Mouse (Mus musculus) stomach, postnatal 0 days (tissue): ENCODE measurements around the gene C1s2. TPM values are rescaled to one million over a fixed set of nuclear protein-coding genes. Genes with fewer than 3 reads are reported as not detected.
"Not testable (repeated sequence)": the region's sequence is repeated elsewhere in the genome, so short reads cannot be mapped to it uniquely, and the experiment has no call there.

Experiments used
- ATAC-seq: fragments of 200-750 bp; cut with Nextera tagmentation; 2 replicates; pipeline ENCODE4 v1.8.0; 2017; ENCODE audit not compliant: low FRiP score, low TSS enrichment
- DNase-seq: peaks from one replicate; pipeline ENCODE4 v3.0.0-alpha.2; 2016; ENCODE audit warnings: low spot score
- H3K27ac ChIP-seq: fragments of 300-500 bp; sonication (generic); replicated peaks from 2 replicates; pipeline ENCODE4 v1.5.1; 2014; ENCODE audit warnings: mild to moderate bottlenecking, control low read depth
- H3K27me3 ChIP-seq: fragments of 300-500 bp; sonication (generic); 2 replicates; pipeline ENCODE4 v1.6.1; 2014; ENCODE audit warnings: low read length; ENCODE audit not compliant: control insufficient read depth, insufficient read depth
- H3K36me3 ChIP-seq: fragments of 300-500 bp; sonication (generic); 2 replicates; pipeline ENCODE4 v1.6.1; 2014; ENCODE audit warnings: low read length, mixed read lengths; ENCODE audit not compliant: control insufficient read depth, insufficient read depth
- H3K4me1 ChIP-seq: fragments of 300-500 bp; sonication (generic); replicated peaks from 2 replicates; pipeline ENCODE4 v1.6.1; 2014; ENCODE audit warnings: antibody characterized with exemption; ENCODE audit not compliant: control insufficient read depth, insufficient read depth
- H3K4me2 ChIP-seq: fragments of 300-500 bp; sonication (generic); replicated peaks from 2 replicates; pipeline ENCODE4 v1.6.1; 2014; ENCODE audit warnings: low read depth, mild to moderate bottlenecking, control low read depth, moderate library complexity
- H3K4me3 ChIP-seq: fragments of 300-500 bp; sonication (generic); 2 replicates; pipeline ENCODE4 v1.5.1; 2014; ENCODE audit warnings: low read depth, low read length, control low read depth
- H3K9ac ChIP-seq: fragments of 300-500 bp; sonication (generic); 2 replicates; pipeline ENCODE4 v1.6.1; 2014; ENCODE audit warnings: mild to moderate bottlenecking, low read length, control low read depth, mixed read lengths
- H3K9me3 ChIP-seq: fragments of 300-500 bp; sonication (generic); 2 replicates; pipeline ENCODE4 v1.6.1; 2016; ENCODE audit warnings: low read length; ENCODE audit not compliant: control insufficient read depth
- CTCF ChIP-seq: IDR thresholded peaks from 2 replicates; pipeline ENCODE4 v1.5.1; 2016; ENCODE audit warnings: antibody characterized with exemption, low read depth, mild to moderate bottlenecking, moderate library complexity
- EP300 ChIP-seq: optimal IDR thresholded peaks from 2 replicates; pipeline ENCODE3; 2016; ENCODE audit warnings: antibody characterized with exemption
- WGBS: fragments of 180-500 bp; shearing (Covaris S2); extraction: QIAGEN DNeasy Blood & Tissue Kit; methylation state at CpG from one replicate; pipeline ENCODE4 v1.1.7; 2014; 5-methylcytosine and 5-hydroxymethylcytosine counted together
- polyA plus RNA-seq: library from polyadenylated mRNA; unstranded; fragments of >200 nt; fragmentation: Nextera tagmentation; extraction: Ambion mirVana; gene quantifications from 2 replicates; pipeline ENCODE4 v1.2.1, GENCODE M21; 2015

C1s2 gene
- 0.05 TPM in 1 of 2 replicates, not detected in the other for polyA plus RNA-seq

DNA sequence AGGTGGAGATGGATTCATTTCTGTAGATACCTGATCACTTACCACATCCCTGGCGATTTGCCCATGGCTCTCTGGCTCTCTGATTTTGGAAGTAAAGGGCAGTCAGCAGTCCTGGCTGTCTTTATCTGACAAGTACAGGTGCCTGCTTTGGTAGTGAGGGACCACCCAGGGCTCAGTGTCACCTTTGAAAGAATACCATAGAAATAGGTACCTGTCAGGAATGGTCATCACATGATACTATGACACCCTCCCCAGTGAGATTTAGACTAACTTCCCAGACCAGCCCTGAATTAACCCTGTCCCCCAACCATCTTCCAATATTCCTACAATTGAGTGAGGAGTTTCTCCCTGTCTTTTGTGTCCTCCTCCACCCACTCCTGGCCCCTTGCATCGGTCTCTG, at the start of gene C1s2:
C1s2 (minus strand) TSS at position 101 of the 400 bp plus-strand sequence.
- H3K27ac ChIP-seq, H3K36me3 ChIP-seq, H3K9ac ChIP-seq, DNase-seq, H3K9me3 ChIP-seq, H3K4me1 ChIP-seq, H3K27me3 ChIP-seq, ATAC-seq, H3K4me3 ChIP-seq, H3K4me2 ChIP-seq: not testable (repeated sequence)
- 83% methylated on average over 2 of the region's 2 CpGs for WGBS

DNA sequence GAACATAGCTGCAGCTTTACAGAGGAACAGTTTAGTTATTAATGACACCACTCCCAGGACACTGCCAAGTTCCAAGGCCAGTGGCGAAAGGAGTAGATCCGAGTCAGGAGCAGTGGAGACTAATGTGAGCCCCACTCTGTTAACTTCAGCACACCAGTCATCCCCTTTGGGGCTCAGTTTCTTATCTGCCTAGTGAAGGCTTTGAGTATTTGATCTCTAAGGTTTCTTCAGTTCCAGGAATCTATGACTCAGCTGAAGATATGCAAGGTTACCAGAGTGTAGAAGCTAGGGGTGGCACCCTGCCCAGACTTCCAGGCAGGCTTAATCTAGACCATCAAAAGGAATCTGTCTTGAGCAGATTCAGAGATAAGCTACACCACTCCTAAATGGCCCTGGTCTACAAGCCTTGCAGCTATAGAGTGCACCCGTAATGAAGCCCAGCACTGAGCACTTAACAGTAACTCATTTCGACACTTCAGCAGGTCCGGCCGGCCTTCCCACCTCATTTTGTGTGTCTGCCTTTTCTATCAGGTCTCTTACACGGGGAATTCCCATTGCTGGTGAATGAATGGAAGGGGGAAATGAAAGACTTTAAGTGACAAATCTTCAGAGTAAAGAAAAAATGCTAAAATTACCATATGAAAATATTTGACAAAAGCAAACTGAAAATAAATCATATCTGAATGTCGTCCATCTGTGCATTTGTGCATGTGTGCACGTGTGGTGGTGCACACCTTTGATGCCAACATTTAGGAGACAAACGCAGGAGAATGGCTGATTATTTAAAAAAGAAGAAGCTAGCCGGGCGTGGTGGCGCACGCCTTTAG, 47.9 kb upstream of the C1s2 start:
- TF ChIP-seq CTCF (no peak), EP300 (peak; percentile 53)
- peak; percentile 86 for ATAC-seq
- H3K27ac ChIP-seq = peak overlapping the region; percentile 31; the same call in 1 of the 2 replicates
- DNase-seq = peak; percentile 71
- 43% methylated on average over 14 of the region's 14 CpGs for WGBS
- peaks cover 6% of the 10 kb centered on the region for H3K4me1 ChIP-seq
- no peaks in the 10 kb centered on the region for H3K36me3 ChIP-seq
- no peak overlapping the region for H3K4me3 ChIP-seq
- no peaks in the 10 kb centered on the region for H3K27me3 ChIP-seq
- no peaks in the 10 kb centered on the region for H3K9me3 ChIP-seq
- no peak overlapping the region for H3K9ac ChIP-seq
- no peak overlapping the region for H3K4me2 ChIP-seq

DNA sequence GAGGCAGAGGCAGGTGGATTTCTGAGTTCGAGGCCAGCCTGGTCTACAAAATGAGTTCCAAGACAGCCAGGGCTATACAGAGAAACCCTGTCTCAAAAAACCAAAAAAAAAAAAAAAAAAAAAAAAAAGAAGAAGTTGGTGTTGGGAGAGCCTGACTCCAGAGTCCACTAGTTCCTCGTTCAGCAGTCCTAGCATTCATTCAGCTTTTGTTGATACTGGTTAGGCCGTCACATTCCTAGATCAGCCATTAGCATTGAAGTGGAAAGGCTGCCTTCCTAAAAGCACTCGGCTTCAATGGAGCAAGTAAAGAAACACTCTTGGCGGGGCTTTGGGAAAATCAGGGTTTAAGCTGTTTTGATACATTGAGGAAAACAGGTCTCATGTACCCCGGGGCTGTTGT, 46.4 kb upstream of the C1s2 start:
- WGBS = 48% methylated on average over 6 of the region's 6 CpGs
- H3K27ac ChIP-seq, H3K4me3 ChIP-seq, H3K9ac ChIP-seq, DNase-seq, H3K9me3 ChIP-seq, H3K27me3 ChIP-seq, H3K4me2 ChIP-seq, H3K36me3 ChIP-seq, H3K4me1 ChIP-seq, ATAC-seq: not testable (repeated sequence)

DNA sequence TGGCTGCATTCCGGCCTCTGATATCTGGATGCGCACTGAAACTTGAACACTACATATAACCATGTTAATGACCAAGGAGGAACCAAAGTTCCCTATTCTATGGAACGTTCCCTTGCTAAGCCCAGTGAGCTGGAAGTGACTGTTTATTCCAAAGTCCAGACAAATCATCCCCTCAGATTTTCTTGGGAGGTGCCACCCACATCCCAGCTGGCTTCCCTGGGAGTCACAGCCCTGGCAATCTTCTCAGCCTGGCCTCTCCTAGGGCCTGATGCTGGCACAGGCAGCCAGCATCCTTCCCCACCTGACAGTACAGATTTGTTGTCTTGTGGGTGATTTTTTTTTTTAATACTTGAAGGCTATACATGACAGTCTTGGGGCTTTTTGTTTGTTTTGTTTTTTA, 43.6 kb upstream of the C1s2 start:
- WGBS = 76% methylated on average over 3 of the region's 3 CpGs
- ATAC-seq = no peak
- peaks cover 6% of the 10 kb centered on the region for H3K4me1 ChIP-seq
- no peak for DNase-seq
- no peak overlapping the region for H3K9ac ChIP-seq
- no peak overlapping the region for H3K4me3 ChIP-seq
- H3K36me3 ChIP-seq = no peaks in the 10 kb centered on the region
- TF ChIP-seq EP300 (no peak), CTCF (no peak)
- no peak overlapping the region for H3K4me2 ChIP-seq
- H3K27me3 ChIP-seq = no peaks in the 10 kb centered on the region
- H3K27ac ChIP-seq = no peak overlapping the region
- H3K9me3 ChIP-seq = no peaks in the 10 kb centered on the region

DNA sequence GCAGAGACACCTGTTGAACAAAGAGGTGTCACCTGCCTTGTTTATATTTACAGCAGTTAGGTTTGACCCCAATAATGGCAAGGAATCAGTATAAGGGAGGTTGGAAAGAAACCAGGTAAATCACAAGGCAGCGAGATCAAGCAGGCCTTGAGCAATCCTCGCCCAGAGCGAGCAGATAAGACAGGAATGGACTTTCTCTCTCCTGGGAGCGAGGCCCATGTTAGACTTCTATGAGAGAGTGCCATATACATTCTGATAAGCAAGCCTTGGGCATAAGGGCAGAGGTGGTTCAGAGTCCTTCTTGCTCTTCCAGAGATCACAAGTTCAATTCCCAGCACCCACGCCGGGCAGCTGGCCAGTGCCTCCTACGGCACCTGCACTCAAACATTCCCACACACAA, 42.9 kb upstream of the C1s2 start:
- Histone ChIP-seq H3K4me3 (no peak overlapping the region), H3K27me3 (no peaks in the 10 kb centered on the region), H3K4me2 (no peak overlapping the region), H3K4me1 (peaks cover 6% of the 10 kb centered on the region), H3K36me3 (no peaks in the 10 kb centered on the region), H3K9me3 (no peaks in the 10 kb centered on the region), H3K9ac (no peak overlapping the region), H3K27ac (no peak overlapping the region)
- 0 out of 2 replicates have a peak, but pooled peaks have one; percentile 22 for ATAC-seq
- 83% methylated on average over 7 of the region's 7 CpGs for WGBS
- peak; percentile 32 for DNase-seq
- TF ChIP-seq EP300 = no peak
- TF ChIP-seq CTCF = no peak

DNA sequence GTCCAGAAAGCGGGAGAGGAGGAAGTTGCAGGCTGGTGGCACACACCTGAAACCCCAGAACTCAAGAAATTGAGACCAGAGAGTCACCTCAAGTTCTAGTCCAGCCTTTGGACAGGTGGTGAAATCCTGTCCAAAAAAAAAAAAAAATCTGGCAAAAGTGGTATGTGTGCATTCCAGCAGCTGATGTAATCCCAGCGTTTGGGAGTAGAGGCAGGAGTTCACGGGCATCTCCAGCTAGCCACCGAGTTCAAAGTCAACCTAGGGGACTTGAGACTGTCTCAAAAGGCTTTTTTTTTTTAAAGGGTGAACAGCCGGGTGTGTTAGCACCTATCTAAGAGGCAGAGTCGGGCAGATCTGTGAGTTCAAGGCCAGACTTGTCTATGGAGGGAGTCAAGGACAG, 40.3 kb upstream of the C1s2 start:
- ATAC-seq = no peak
- WGBS = 78% methylated on average over 6 of the region's 6 CpGs
- no peak for DNase-seq
- Histone ChIP-seq H3K9ac (no peak overlapping the region), H3K36me3 (no peaks in the 10 kb centered on the region), H3K27me3 (no peaks in the 10 kb centered on the region), H3K4me3 (no peak overlapping the region), H3K4me2 (no peak overlapping the region), H3K27ac (no peak overlapping the region), H3K4me1 (0 out of 2 replicates have a peak, but pooled peaks cover 3% of the 10 kb centered on the region), H3K9me3 (no peaks in the 10 kb centered on the region)
- no peak for TF ChIP-seq EP300
- no peak for TF ChIP-seq CTCF
